Mouse (Mus musculus) G1E (cell line): ENCODE data around the gene Phf23. TPM values are rescaled to one million over a fixed set of nuclear protein-coding genes. Genes with fewer than 3 reads are reported as not detected.
A peak's percentile ranks its signal among the peaks of the same experiment; 100 is the strongest.

Experiments
- ATAC-seq: 2 replicates; pipeline ENCODE4 v1.8.0; 2016; ENCODE audit warnings: mild to moderate bottlenecking; ENCODE audit not compliant: insufficient number of reproducible peaks, poor library complexity, low FRiP score, severe bottlenecking; ENCODE audit errors: extremely low read depth
- DNase-seq: peaks from one replicate; pipeline ENCODE4 v3.0.0; 2012; ENCODE audit warnings: low spot score
- H3K27me3 ChIP-seq: 2 replicates; pipeline ENCODE4 v1.6.1; 2012; ENCODE audit warnings: mild to moderate bottlenecking, low read length, inconsistent platforms; ENCODE audit not compliant: insufficient read depth
- H3K36me3 ChIP-seq: replicated peaks from 2 replicates; pipeline ENCODE3; 2012; ENCODE audit warnings: mild to moderate bottlenecking, inconsistent platforms
- H3K4me1 ChIP-seq: 2 replicates; pipeline ENCODE4 v1.6.1; 2012; ENCODE audit warnings: low read depth, low read length, inconsistent platforms, mixed read lengths; ENCODE audit not compliant: insufficient read depth
- H3K4me3 ChIP-seq: 2 replicates; pipeline ENCODE4 v1.5.1; 2012; ENCODE audit warnings: low read depth, mild to moderate bottlenecking, inconsistent platforms, low read length, moderate library complexity, mixed read lengths
- H3K9me3 ChIP-seq: replicated peaks from 2 replicates; pipeline ENCODE4 v1.6.1; 2012; ENCODE audit warnings: inconsistent platforms
- CTCF ChIP-seq: IDR thresholded peaks from 2 replicates; pipeline ENCODE4 v1.5.1; 2012; ENCODE audit warnings: low read depth, low read length, inconsistent platforms, mixed read lengths
- GATA1 ChIP-seq: IDR thresholded peaks from 2 replicates; pipeline ENCODE4 v1.6.1; 2012; ENCODE audit warnings: borderline replicate concordance, low read length, inconsistent platforms, mixed read lengths
- GATA2 ChIP-seq: IDR thresholded peaks from 2 replicates; pipeline ENCODE4 v1.6.1; 2012; ENCODE audit warnings: low read depth, low read length, inconsistent platforms, borderline replicate concordance
- POLR2AphosphoS5 ChIP-seq: IDR thresholded peaks from 2 replicates; pipeline ENCODE4 v1.6.1; 2012; ENCODE audit warnings: low read depth, low read length, inconsistent platforms; ENCODE audit not compliant: insufficient replicate concordance
- TAL1 ChIP-seq: conservative IDR thresholded peaks from 2 replicates; pipeline ENCODE4 v1.6.1; 2012; ENCODE audit warnings: low read depth, low read length, inconsistent platforms, mixed read lengths
- polyA plus RNA-seq: library from polyadenylated mRNA; stranded (reverse); fragments of >175 nt; gene quantifications from 2 replicates; pipeline ENCODE4 v1.2.3, GENCODE M21; 2012
- total RNA-seq, 2 experiments: library from RNA; stranded (forward) in 1 of 2; stranded (reverse) in 1 of 2; fragments of 200-1000 nt in 1 of 2; fragments of >200 nt in 1 of 2; fragmentation: Nextera tagmentation in 1 of 2; gene quantifications; 2 replicates each; pipeline ENCODE4 v1.2.3; 2014 to 2017

Phf23 gene
- total and polyA plus RNA-seq, 3 experiments, result 56.4 to 92.1 (median 84.4) TPM

DNA sequence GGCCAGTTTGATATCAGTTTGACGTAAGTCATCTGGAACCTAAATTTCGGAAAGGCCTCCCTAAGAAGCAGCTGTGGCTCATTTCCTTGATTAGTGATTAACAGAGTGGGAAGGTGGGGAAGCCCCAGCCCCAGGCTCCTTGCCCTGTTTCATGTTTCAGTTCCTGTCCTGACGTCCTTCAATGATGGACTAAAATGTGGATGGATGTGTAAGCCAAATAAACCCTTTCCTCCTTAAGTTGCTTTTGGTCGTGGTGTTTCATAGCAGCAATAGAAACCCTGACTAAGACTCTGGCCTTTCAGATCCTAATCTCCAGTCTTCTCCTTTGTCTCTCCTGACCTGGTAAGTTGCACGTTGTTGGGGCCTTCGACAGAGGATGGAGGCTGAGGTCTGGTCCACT, 25.4 kb upstream of the Phf23 start:
- H3K36me3 ChIP-seq, result peaks cover 78% of the 10 kb centered on the region
- DNase-seq (no peak), ATAC-seq (no peak)
- TF ChIP-seq POLR2AphosphoS5 (no peak), CTCF (no peak), TAL1 (no peak), GATA2 (no peak), GATA1 (no peak)
- no peak overlapping the region for H3K4me3 ChIP-seq
- H3K27me3 ChIP-seq, result peaks cover 7% of the 10 kb centered on the region; the same call in 1 of the 2 replicates
- peaks cover 15% of the 10 kb centered on the region for H3K9me3 ChIP-seq
- peaks cover 4% of the 10 kb centered on the region; the same call in 1 of the 2 replicates for H3K4me1 ChIP-seq

DNA sequence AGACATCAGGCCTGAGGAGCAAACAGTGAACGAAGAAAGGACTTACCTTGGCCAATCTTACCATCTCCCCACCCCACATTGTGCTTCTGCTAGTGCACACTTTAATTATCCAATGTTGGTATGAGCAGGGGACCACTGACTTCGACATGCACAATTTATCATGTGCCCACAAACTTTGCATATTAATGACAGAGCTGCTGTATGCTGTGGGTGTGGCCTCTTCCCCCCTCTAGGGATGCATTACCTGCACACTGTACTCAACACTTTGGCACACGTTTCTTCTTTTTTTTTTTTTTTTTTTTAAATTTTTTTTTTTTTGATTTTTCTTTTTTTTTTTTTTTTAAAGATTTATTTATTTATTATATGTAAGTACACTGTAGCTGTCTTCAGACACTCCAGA, 24.8 kb upstream of the Phf23 start:
- peaks cover 4% of the 10 kb centered on the region; the same call in 1 of the 2 replicates for H3K27me3 ChIP-seq
- TF ChIP-seq CTCF (no peak), GATA2 (no peak), GATA1 (no peak), POLR2AphosphoS5 (no peak), TAL1 (no peak)
- peaks cover 11% of the 10 kb centered on the region for H3K9me3 ChIP-seq
- no peak overlapping the region for H3K4me3 ChIP-seq
- peaks cover 83% of the 10 kb centered on the region for H3K36me3 ChIP-seq
- no peak for ATAC-seq
- H3K4me1 ChIP-seq, result peaks cover 4% of the 10 kb centered on the region; the same call in 1 of the 2 replicates
- DNase-seq, result no peak

DNA sequence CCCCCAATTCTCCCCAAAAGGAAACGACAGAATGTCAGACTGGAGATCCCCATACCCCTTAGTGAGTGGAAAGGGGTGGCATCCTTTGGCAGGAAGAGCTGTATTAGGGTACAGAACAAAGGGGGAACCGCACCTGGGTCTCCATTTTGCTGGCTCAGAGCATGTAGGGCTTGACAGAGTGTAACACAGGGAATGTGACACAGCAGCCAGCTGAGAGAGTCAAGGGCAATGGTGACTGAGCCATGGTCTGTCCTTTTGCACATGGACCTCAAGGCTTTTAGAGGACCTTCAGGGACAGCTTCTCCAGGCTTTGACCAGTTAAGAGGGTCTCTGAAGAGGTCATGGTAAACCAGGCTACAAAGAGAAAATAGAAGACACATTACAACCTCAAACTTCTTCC, 20.7 kb upstream of the Phf23 start:
- peaks cover 88% of the 10 kb centered on the region for H3K36me3 ChIP-seq
- TF ChIP-seq CTCF (no peak), POLR2AphosphoS5 (no peak), GATA1 (no peak), GATA2 (no peak)

GRCm38 (mm10) chr11:69976271-69976670, 19.3 kb upstream of the Phf23 start:
- Histone ChIP-seq H3K36me3 (peaks cover 76% of the 10 kb centered on the region), H3K27me3 (no peaks in the 10 kb centered on the region), H3K4me3 (no peak overlapping the region), H3K4me1 (peaks cover 6% of the 10 kb centered on the region), H3K9me3 (no peaks in the 10 kb centered on the region)
- DNase-seq (no peak), ATAC-seq (no peak)
- TF ChIP-seq TAL1, result no peak
- TF ChIP-seq GATA2, result no peak
- TF ChIP-seq POLR2AphosphoS5, result no peak
- no peak for TF ChIP-seq GATA1

More for the DNA sequence above, 20.7 kb upstream of the Phf23 start:
- no peak overlapping the region for H3K4me3 ChIP-seq
- DNase-seq, result no peak
- peaks cover 6% of the 10 kb centered on the region for H3K4me1 ChIP-seq
- H3K27me3 ChIP-seq, result no peaks in the 10 kb centered on the region
- H3K9me3 ChIP-seq, result no peaks in the 10 kb centered on the region
- ATAC-seq, result no peak

- DNase-seq (no peak), ATAC-seq (no peak)
- H3K9me3 ChIP-seq, result no peaks in the 10 kb centered on the region
- TF ChIP-seq CTCF, result no peak
- peaks cover 30% of the 10 kb centered on the region for H3K4me1 ChIP-seq
- peak overlapping the region; percentile 79 for H3K4me3 ChIP-seq
- H3K27me3 ChIP-seq, result no peaks in the 10 kb centered on the region
- H3K36me3 ChIP-seq, result peaks cover 63% of the 10 kb centered on the region
Observed at GRCm38 (mm10) chr11:69979827-69980195, 15.8 kb upstream of the Phf23 start.

GRCm38 (mm10) chr11:69980196-69981140, 15.1 kb upstream of the Phf23 start:
- Histone ChIP-seq H3K36me3 (peaks cover 63% of the 10 kb centered on the region), H3K9me3 (no peaks in the 10 kb centered on the region), H3K4me1 (peaks cover 34% of the 10 kb centered on the region), H3K27me3 (no peaks in the 10 kb centered on the region), H3K4me3 (peak overlapping the region; percentile 79)
- no peak for TF ChIP-seq GATA2
- ATAC-seq (peak; percentile 90), DNase-seq (peak; percentile 90)
